Mouse (Mus musculus) heart, adult 2 months (tissue): ENCODE results near the gene Zfp710.

ENCODE experiments used
- EP300 ChIP-seq: fragments of 200-500 bp; IDR thresholded peaks from 2 replicates; pipeline ENCODE4 v1.6.1; 2011; ENCODE audit warnings: low read depth, low read length, control low read depth; ENCODE audit not compliant: insufficient read depth
- POLR2A ChIP-seq: fragments of 200-500 bp; IDR thresholded peaks from 2 replicates; pipeline ENCODE4 v1.6.1; 2011; ENCODE audit warnings: mild to moderate bottlenecking, low read depth, low read length, control low read depth; ENCODE audit not compliant: insufficient read depth

DNA sequence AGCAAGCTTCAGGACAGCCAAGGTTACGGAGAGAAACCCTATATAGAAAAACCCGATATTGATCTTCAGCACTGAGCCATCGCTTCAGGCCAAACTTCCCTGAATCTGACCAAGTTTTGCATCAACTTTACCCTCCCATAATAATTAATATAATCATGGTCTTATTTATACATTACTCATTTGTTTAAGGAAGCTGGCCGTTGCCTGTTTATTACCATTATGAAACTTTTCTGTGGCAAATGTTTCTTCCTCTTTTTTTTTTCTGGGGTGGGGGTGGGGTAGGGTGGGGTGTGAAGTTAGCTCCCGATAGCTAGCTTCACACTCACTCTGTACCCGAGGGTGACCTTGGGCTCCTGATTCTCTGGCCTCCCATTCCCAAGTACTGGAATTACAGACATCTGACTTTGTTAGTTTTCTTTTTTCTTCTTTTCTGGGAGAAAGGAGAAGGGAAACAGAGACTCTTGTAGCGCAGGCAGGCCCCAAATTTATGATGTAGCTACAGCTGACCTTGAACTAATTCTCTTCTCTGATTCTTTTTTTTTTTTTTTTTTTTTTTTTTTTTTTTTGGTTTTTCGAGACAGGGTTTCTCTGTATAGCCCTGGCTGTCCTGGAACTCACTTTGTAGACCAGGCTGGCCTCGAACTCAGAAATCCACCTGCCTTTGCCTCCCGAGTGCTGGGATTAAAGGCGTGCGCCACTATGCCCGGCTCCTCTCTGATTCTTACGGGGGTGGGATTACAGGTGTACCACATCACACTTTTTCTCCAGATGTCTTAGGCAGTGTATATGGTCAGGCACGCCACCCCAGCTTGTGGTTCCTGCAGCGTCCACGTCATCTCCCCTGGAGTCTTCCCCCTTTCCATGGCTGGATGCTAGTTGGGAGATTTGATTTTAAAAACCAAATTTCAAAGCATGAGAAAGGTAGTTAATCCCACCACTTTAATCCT is 5.8 kb upstream of the Zfp710 start:
- TF ChIP-seq POLR2A (no peak), EP300 (no peak)
